Mouse (Mus musculus) embryo, embryonic 11 days (tissue): ENCODE measurements at regions not wholly inside any gene's neighbourhood (a gene's known extent, or its start where the extent isn't known, plus 50 kb on each side); places are given as distances from the start of the nearest gene placed in this dataset.
"Not testable (repeated sequence)": the region's sequence is repeated elsewhere in the genome, so short reads cannot be mapped to it uniquely, and the experiment has no call there.

Experiments
- DNase-seq: peaks from one replicate; pipeline ENCODE4 v3.0.0-alpha.2; 2015

GRCm38 (mm10) chr6:66399091-66399755 lies 136.0 kb upstream of the Mad2l1 start:
- peak; percentile 67 for DNase-seq

- no peak for DNase-seq
Observed at GRCm38 (mm10) chr6:66401468-66401867, 133.7 kb upstream of the Mad2l1 start.

GRCm38 (mm10) chr6:66401868-66402440 lies 133.2 kb upstream of the Mad2l1 start:
- DNase-seq = no peak

- DNase-seq = peak; percentile 37
Observed at GRCm38 (mm10) chr6:66414822-66415221, 120.4 kb upstream of the Mad2l1 start.

GRCm38 (mm10) chr6:66419452-66420041 lies 115.6 kb upstream of the Mad2l1 start:
- peak; percentile 49 for DNase-seq

- no peak for DNase-seq
Observed at GRCm38 (mm10) chr6:66428370-66428769, 106.8 kb upstream of the Mad2l1 start.

GRCm38 (mm10) chr6:66450408-66450807 lies 84.8 kb upstream of the Mad2l1 start:
- DNase-seq = not testable (repeated sequence)

- no peak for DNase-seq
Observed at GRCm38 (mm10) chr6:66458172-66458571, 77.0 kb upstream of the Mad2l1 start.

GRCm38 (mm10) chr6:66464540-66464939 lies 70.7 kb upstream of the Mad2l1 start:
- DNase-seq = peak; percentile 44

GRCm38 (mm10) chr6:66465137-66465853 lies 69.9 kb upstream of the Mad2l1 start:
- no peak for DNase-seq

- DNase-seq = peak; percentile 71
Observed at GRCm38 (mm10) chr6:66466757-66467156, 68.4 kb upstream of the Mad2l1 start.

GRCm38 (mm10) chr6:66470627-66471249 lies 64.5 kb upstream of the Mad2l1 start:
- DNase-seq = no peak

- DNase-seq = no peak
Observed at GRCm38 (mm10) chr6:66471786-66472185, 63.4 kb upstream of the Mad2l1 start.

GRCm38 (mm10) chr6:66472697-66473096 lies 62.5 kb upstream of the Mad2l1 start:
- DNase-seq = no peak

- no peak for DNase-seq
Observed at GRCm38 (mm10) chr6:66477575-66477974, 57.6 kb upstream of the Mad2l1 start.

- DNase-seq = peak; percentile 33
Observed at GRCm38 (mm10) chr6:66478326-66478964, 56.7 kb upstream of the Mad2l1 start.

- DNase-seq = peak; percentile 33
Observed at GRCm38 (mm10) chr6:66479576-66479975, 55.6 kb upstream of the Mad2l1 start.

- peak; percentile 54 for DNase-seq
Observed at GRCm38 (mm10) chr6:66480207-66480606, 55.0 kb upstream of the Mad2l1 start.

- no peak for DNase-seq
Observed at GRCm38 (mm10) chr6:66482797-66483196, 52.4 kb upstream of the Mad2l1 start.
